Mouse (Mus musculus): Measurements from ENCODE around the gene Gm16253. TPM values are rescaled to one million over a fixed set of nuclear protein-coding genes. Genes with fewer than 3 reads are reported as not detected.

Gene Gm16253
- total RNA-seq, 4 experiments from 2014 or later, result 2.5 to 3.3 (median 3.2) TPM; not detected in 1

- DNase-seq (ENCODE audit: low spot score), result no peak
Measured at GRCm38 (mm10) chr3:96556651-96557635, 19.8 kb upstream of the Gm16253 start.

GRCm38 (mm10) chr3:96557694-96558093 is 19.1 kb upstream of the Gm16253 start, which contains the start of gene Txnip:
TSS of gene Txnip (plus strand) at chr3:96557957.
- DNase-seq (ENCODE audit: low spot score), result peak; percentile 100

GRCm38 (mm10) chr3:96558159-96558558 is 18.6 kb upstream of the Gm16253 start:
- no peak for DNase-seq (ENCODE audit: low spot score)

- DNase-seq (ENCODE audit: low spot score), result no peak
Measured at GRCm38 (mm10) chr3:96558668-96559196, 18.1 kb upstream of the Gm16253 start.

GRCm38 (mm10) chr3:96559398-96559910 is 17.3 kb upstream of the Gm16253 start:
- DNase-seq (ENCODE audit: low spot score), result no peak

- no peak for DNase-seq (ENCODE audit: low spot score)
Measured at GRCm38 (mm10) chr3:96559911-96560850, 16.6 kb upstream of the Gm16253 start.

GRCm38 (mm10) chr3:96560881-96561668 is 15.7 kb upstream of the Gm16253 start:
- no peak for DNase-seq (ENCODE audit: low spot score)

- DNase-seq (ENCODE audit: low spot score), result no peak
Measured at GRCm38 (mm10) chr3:96561946-96562681, 14.7 kb upstream of the Gm16253 start.

- DNase-seq (ENCODE audit: low spot score), result no peak
Measured at GRCm38 (mm10) chr3:96563267-96563666, 13.5 kb upstream of the Gm16253 start.

- DNase-seq (ENCODE audit: low spot score), result no peak
Measured at GRCm38 (mm10) chr3:96563911-96564632, 12.7 kb upstream of the Gm16253 start.

- no peak for DNase-seq (ENCODE audit: low spot score)
Measured at GRCm38 (mm10) chr3:96564633-96565032, 12.2 kb upstream of the Gm16253 start.

- DNase-seq (ENCODE audit: low spot score), result no peak
Measured at GRCm38 (mm10) chr3:96565105-96565504, 11.7 kb upstream of the Gm16253 start.

- DNase-seq (ENCODE audit: low spot score), result no peak
Measured at GRCm38 (mm10) chr3:96566661-96567450, 9.9 kb upstream of the Gm16253 start.

- no peak for DNase-seq (ENCODE audit: low spot score)
Measured at GRCm38 (mm10) chr3:96568605-96569004, 8.2 kb upstream of the Gm16253 start.

GRCm38 (mm10) chr3:96569506-96569905 is 7.3 kb upstream of the Gm16253 start:
- no peak for DNase-seq (ENCODE audit: low spot score)

GRCm38 (mm10) chr3:96569966-96570605 is 6.7 kb upstream of the Gm16253 start:
- no peak for DNase-seq (ENCODE audit: low spot score)

GRCm38 (mm10) chr3:96570643-96571042 is 6.1 kb upstream of the Gm16253 start:
- DNase-seq (ENCODE audit: low spot score), result no peak

GRCm38 (mm10) chr3:96571336-96571735 is 5.4 kb upstream of the Gm16253 start:
- no peak for DNase-seq (ENCODE audit: low spot score)
